In the genomic region with DNA sequence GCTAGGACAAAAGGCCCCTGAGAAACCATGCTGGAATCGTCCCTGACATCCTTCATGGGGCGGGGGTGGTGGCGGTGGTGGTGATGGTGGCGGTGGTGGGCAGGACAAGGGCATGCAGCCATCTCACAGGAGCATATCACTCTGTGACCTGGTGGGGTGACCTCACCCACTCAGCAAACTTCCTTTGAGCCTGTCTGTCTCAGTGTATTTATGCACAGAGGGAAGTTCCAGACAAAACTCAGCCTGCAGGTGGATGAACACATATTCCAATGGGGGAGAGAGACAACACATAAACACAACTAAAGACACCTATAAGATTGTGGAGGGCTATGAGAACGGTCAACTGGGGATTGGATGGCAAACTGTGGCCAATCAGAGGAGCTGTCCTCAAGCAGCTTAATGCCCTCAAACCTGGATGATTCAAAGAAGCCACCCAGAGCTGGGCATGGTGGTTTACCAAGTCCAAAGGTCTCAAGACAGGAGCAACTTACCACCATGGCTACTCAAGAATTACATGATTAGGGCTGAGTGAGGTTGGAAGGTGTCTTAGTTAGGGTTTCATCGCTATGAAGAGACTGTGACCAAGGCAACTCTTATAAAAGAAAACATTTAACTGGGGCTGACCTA, we compare ENCODE assay signal across 18 mouse cellular contexts. TPM values are rescaled to one million over a fixed set of nuclear protein-coding genes. Genes with fewer than 3 reads are reported as not detected.
DNase-seq lines count a peak whose midpoint lies in the region; ATAC-seq and TF ChIP-seq lines count a peak whose summit lies in the region.
"Had no signal": no experiment of that assay in that cellular context is flagged by ENCODE, and none has a peak within 500 bp of the region (broad histone marks: within the 10 kb centered on the region; RNA-seq: fewer than 3 reads in every experiment).

No protein-coding gene starts in this region.

- H3K36me3 ChIP-seq in stomach, postnatal 0 days (ENCODE audit: control insufficient read depth, insufficient read depth, low read length), result no peaks in the 10 kb centered on the region
- H3K36me3 ChIP-seq: hindbrain, embryonic 12.5 days had no signal

- 79% methylated on average over 6 of the region's 6 CpGs for WGBS in stomach, postnatal 0 days

- no peak for TF ChIP-seq CTCF in stomach, postnatal 0 days (IDR thresholded peaks at IDR 0.05; ENCODE audit: low read depth)

- no peak overlapping the region for H3K9ac ChIP-seq in stomach, postnatal 0 days (ENCODE audit: low read length)
- H3K9ac ChIP-seq: hindbrain, embryonic 12.5 days had no signal

- no peaks in the 10 kb centered on the region for H3K27me3 ChIP-seq in stomach, postnatal 0 days (ENCODE audit: control insufficient read depth, insufficient read depth, low read length)
- H3K27me3 ChIP-seq: hindbrain, embryonic 12.5 days had no signal

- H3K4me3 ChIP-seq in stomach, postnatal 0 days (ENCODE audit: low read depth, low read length), result no peak overlapping the region
- H3K4me3 ChIP-seq: erythroblast, embryonic 14.5 days; hindbrain, embryonic 12.5 days had no signal

- TF ChIP-seq EP300 in stomach, postnatal 0 days (optimal IDR thresholded peaks at IDR 0.05), result no peak

- ATAC-seq in CD4-positive, CD25-positive, alpha-beta regulatory T cell, adult 4 months, result no peak
- ATAC-seq in stomach, postnatal 0 days (ENCODE audit: low FRiP score, low TSS enrichment), result no peak
- ATAC-seq: forebrain, embryonic 16.5 days had no signal

- H3K27ac ChIP-seq in stomach, postnatal 0 days (replicated peaks), result peak overlapping the region; percentile 54; the same call in 1 of the 2 replicates
- H3K27ac ChIP-seq: hindbrain, embryonic 12.5 days had no signal

- peaks cover 11% of the 10 kb centered on the region for H3K4me1 ChIP-seq in stomach, postnatal 0 days (replicated peaks; ENCODE audit: control insufficient read depth, insufficient read depth)
- H3K4me1 ChIP-seq: hindbrain, embryonic 12.5 days had no signal

- H3K4me2 ChIP-seq in stomach, postnatal 0 days (replicated peaks; ENCODE audit: low read depth), result no peak overlapping the region
- H3K4me2 ChIP-seq: hindbrain, embryonic 12.5 days had no signal

- H3K9me3 ChIP-seq in stomach, postnatal 0 days (ENCODE audit: control insufficient read depth, low read length), result no peaks in the 10 kb centered on the region
- H3K9me3 ChIP-seq: hindbrain, embryonic 12.5 days had no signal

- peak; percentile 53 for DNase-seq in CD4-positive, CD25-positive, alpha-beta regulatory T cell, adult 2 months (ENCODE audit: low read depth, low spot score)
- peak; percentile 43 for DNase-seq in kidney, postnatal 14 days
- no peak for DNase-seq in kidney, adult 18-20 months
- DNase-seq in thymus, postnatal 14 days, result peak; percentile 28
- no peak for DNase-seq in thymus, postnatal 0 days (ENCODE audit: low spot score)
- DNase-seq in stomach, postnatal 0 days (ENCODE audit: low spot score), result no peak
- DNase-seq in left cerebral cortex, adult 8-10 months (ENCODE audit: low spot score in 2 of 2), result no peak
- DNase-seq: cerebellum, adult 8-10 months; midbrain, embryonic 14.5 days; retina, postnatal 1 day; right cerebral cortex, postnatal 4 days had no signal

RNA-seq across cellular contexts. Expression of gene Herpud1, which starts 21.4 kb away (rescaled TPM):
- polyA plus RNA-seq in CD4-positive, CD25-positive, alpha-beta regulatory T cell, adult 4 months (2017; shearing (Covaris generic)), result 100 to 1,000 TPM; 177 to 183 TPM
- polyA plus RNA-seq in thymus, postnatal 0 days (2015; fragmentation: Nextera tagmentation; extraction: Ambion mirVana), result 78.9 and 83.6 TPM in 2 replicates
- polyA plus RNA-seq in stomach, postnatal 0 days (2015; fragmentation: Nextera tagmentation; extraction: Ambion mirVana), result 224 and 255 TPM in 2 replicates
- 10 to 100 TPM; 68.9 to 76.1 (median 73.2) TPM for total RNA-seq in left cerebral cortex, adult 8-10 months (2022)

RNA-seq across cellular contexts. Expression of gene Slc12a3, which starts 35.8 kb away (rescaled TPM):
- under 1 TPM in 1 of 2 experiments, not detected in 1; 0.19 TPM for polyA plus RNA-seq in CD4-positive, CD25-positive, alpha-beta regulatory T cell, adult 4 months (2017; shearing (Covaris generic))
- polyA plus RNA-seq in thymus, postnatal 0 days (2015; fragmentation: Nextera tagmentation; extraction: Ambion mirVana), result 0.12 and 0.21 TPM in 2 replicates
- polyA plus RNA-seq in stomach, postnatal 0 days (2015; fragmentation: Nextera tagmentation; extraction: Ambion mirVana), result 0.10 and 0.22 TPM in 2 replicates
- under 1 TPM; 0.20 to 0.57 (median 0.48) TPM for total RNA-seq in left cerebral cortex, adult 8-10 months (2022)
- total RNA-seq: common myeloid progenitor, adult 5-6 weeks had no signal
- polyA plus RNA-seq: embryonic facial prominence, embryonic 11.5 days; erythroblast, embryonic 14.5 days; hindbrain, embryonic 12.5 days; limb, embryonic 11.5 days had no signal

Comparison
In these comparisons a context has a peak if more than half of its experiments do, and no peak if none do; other contexts are left out.
1. DNase-seq: peak in CD4-positive, CD25-positive, alpha-beta regulatory T cell, adult 2 months (single experiment), kidney, postnatal 14 days (single experiment) and thymus, postnatal 14 days (single experiment); none in kidney, adult 18-20 months (single experiment), thymus, postnatal 0 days (single experiment), stomach, postnatal 0 days (single experiment) and left cerebral cortex, adult 8-10 months (0 of 2).